Mouse (Mus musculus) left cerebral cortex, adult 18-20 months (tissue): Measurements from ENCODE around the gene Acox1. TPM values are rescaled to one million over a fixed set of nuclear protein-coding genes. Genes with fewer than 3 reads are reported as not detected.

ENCODE experiments used
- DNase-seq, 2 experiments: peaks; one replicate each; pipeline ENCODE4 v3.0.0; 2021 to 2022; ENCODE audit warnings: low spot score in 2 of 2, mixed read lengths in 1 of 2
- total RNA-seq, 2 experiments: library from RNA; stranded (reverse); gene quantifications; 2 replicates each; pipeline ENCODE4 v1.2.3; 2021

Gene Acox1
- total RNA-seq, 2 experiments from 2014 or later, result 115 to 123 TPM

DNA sequence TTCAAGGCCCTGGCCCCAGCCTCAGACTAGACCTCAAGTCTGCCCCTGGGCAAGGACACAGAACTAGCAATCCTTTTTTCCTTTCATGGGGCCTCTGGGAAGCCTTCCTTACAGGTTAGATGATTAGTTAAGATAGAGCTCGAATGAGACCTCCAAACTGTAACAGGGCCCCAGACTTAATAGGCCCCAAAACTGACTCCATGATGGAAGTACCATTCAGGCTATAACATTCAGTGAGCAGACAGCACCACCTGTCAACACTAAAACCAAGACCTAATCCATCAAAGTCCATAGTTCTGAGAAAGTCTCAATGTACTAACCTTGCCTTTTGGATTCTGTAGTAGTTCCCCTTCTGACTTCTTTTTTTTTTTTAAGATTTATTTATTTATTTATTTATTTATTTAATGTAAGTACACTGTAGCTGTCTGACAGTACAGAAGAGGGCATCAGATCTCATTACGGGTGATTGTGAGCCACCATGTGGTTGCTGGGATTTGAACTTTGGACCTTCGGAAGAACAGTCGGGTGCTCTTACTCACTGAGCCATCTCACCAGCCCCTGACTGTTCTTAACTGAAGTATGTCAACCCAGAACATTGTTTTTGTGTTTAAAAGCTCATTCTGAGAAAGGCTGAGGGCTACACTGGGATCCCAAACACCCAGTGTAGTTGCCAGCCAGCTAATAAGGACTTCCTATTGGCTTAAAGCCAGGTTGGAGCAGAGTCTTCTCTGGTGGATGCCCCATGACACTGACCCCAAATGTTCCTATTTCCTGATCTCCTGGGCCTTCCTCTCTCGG lies 28.6 kb downstream of the Acox1 start:
- DNase-seq, result no peak

DNA sequence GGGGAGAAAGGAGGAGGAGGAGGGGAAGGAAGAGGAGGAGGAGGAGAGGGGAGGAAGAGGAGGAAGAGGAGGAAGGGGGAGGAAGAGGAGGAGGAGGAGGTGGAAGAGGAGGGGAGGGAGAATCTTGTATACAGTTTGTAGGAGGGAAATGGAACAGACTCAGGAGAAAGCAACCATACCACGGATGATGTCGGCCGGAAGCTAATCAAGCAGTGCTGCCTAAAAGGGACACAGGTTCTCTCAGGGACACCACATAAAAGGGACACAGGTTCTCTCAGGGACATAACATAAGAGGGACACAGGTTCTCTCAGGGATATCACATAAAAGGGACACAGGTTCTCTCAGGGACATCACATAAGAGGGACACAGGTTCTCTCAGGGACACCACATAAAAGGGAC lies 29.6 kb downstream of the Acox1 start:
- DNase-seq, result no peak

DNA sequence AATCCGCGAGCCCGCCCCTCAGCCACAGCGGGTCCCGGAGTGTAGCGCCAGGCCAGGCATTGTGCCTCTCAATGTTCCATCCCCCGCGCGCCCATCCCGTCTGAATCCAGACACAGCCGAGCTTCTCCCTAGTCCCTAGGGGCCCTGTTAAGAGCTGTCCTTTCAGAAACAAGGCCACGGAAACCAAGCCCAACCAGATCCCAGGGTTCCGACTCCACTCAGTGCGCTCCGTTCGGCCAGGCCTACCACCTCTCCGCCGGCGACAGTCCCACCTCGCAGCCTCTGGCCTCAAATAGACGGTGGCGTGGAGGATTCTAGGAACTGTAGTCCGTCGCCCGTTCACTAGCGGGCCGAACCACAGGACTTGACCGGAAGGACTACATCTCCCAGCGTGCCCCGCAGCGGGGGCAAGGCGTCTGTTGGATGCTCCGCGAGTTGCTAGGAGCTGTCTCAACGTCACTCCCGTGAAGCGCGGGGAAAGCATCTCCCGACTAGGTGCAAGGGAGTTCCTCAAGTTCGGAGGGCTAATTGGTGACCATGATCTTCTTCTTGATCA lies 30.9 kb downstream of the Acox1 start, which contains the start of gene Fbf1:
Fbf1 (minus strand) TSS at position 283 of the 556 bp plus-strand sequence.
- peak; percentile 98 to 99 for DNase-seq

DNA sequence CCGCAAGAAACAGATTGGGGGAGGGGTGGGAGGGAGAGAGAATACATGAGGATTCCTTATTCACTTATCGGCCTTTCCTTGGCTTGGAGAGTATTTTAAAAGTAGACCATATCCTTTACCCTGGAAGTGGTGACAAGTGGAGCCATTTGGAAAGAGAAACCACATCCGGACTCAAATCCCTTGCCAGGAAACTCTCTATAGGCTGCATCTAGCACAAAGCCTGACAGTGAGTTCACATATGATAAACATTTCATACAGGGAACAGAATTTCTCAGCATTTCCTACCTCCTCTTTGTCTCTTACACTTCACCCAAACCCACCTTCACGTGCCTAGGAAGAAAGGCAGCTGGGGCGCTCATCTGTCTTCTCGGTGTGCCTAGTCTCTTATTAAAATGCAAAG lies 31.6 kb downstream of the Acox1 start:
- DNase-seq, result no peak

DNA sequence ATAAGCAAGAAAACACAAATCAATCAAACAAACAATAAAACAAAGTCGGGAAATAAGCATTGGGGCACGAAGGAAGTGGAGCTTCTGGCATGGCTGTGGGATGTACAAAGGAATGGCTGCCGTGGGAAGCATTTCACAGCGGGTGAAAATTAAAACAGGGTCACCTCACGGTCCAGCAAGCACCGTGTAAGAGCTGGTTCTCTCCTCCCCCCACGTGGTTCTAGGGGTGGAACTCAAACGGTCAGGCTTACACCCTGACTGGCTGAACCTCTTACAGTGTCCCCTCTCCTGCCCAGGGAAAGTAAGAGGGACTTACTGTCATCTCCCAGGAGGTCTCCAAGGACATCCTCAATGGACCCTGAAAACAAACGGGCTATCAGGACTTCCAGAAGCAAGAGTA lies 35.8 kb downstream of the Acox1 start:
- DNase-seq, result no peak

DNA sequence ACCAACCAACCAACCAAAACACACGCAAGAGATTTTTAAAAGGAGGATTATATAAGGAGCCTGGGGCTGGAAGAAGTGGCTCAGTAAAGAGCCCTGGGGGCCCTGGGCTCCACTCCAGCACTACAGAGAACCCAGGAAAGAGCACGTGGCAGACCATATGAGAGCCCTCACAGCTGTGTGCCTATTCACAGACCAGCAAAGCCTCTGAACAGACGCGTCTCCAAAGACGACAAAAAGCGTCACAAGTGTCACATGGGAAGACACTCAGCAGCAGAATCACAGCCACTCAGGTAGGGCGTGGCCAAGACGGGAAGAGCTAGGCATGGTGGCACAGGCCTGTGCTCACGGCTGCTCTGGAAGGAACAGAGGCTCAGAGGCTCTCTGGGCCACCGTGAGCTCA lies 36.7 kb downstream of the Acox1 start:
- peak; percentile 28 to 46 for DNase-seq

DNA sequence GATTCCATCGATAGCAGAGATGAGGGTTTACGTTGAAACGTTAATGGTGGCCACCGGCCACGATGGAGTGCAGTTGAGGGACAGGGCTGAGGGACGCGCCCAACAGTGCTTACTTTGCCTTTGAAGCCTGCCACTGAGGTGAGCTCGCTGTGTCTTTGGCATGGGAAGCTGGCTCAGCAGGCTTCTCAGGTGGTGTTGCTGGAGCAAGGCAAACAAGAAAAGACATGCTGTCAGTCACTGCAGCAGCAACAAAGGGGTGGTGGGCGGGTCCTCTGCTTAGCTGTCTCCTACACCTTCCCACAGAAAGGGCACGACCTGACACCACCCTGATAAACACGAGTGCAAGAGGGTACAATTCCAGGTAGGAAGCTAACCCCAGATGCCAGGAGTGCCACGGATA lies 37.5 kb downstream of the Acox1 start:
- DNase-seq, result no peak

DNA sequence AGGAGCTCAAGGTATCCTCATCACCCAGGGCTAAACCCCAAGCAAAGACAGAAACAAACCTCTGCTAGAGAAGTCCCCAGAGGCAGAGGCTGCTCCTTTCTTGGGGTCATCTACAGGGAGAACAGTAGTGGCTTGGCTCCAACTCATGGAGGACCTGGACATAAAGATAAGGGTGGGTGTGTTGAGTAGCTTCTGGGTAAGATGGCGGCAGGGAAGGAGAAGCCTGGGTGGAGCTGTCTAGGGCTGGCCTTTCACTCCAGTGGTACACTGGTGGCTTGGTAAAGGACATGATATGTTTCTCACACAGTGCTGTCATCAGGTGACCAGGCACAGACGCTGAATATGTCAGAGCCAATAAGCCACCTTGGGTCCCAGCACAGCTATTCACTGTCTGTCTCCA lies 47.9 kb downstream of the Acox1 start:
- no peak for DNase-seq

DNA sequence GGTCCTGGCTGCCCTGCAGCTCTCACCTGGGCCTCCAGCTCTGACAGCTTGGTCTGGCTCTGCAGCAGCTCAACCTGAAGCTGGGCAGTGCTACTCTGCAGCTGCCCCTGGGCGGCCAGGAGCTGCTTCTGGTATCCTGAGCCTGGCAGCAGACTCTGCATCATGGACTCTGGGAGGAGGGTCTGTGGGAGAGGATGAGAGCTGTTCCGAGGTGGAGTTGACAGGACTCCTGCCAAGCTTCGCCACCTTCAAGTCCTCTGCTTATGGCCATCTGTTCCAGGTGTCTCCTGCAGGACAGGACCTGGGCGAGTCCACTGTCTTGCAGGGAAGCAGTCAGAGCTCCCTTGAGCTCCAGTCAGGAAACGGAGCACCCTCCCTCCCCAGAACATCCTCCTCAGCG lies 49.5 kb downstream of the Acox1 start:
- DNase-seq, result no peak

DNA sequence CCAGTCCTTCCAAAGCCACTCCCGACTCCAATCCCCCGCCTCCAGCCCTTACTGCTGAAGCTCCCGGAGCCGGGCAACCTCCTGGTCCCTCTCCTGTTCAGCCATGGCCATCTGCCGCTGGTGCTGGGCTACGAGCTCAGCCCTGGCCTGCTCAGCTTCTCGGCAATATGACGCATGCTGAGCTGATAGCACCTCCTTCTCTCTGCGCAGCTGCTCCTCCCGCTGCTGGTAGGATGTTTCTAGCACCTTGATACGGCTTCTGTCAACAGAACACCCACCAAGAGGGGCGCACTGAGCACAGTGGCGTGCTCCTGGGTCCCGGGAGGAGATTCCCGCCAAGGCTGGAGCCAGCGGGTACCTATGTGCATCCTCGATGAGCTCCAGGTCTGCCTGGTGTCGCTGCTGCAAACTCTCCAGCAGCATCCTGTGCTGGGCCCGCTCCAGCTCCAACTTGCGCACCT lies 50.1 kb downstream of the Acox1 start:
- peak; percentile 62 to 74 for DNase-seq

DNA sequence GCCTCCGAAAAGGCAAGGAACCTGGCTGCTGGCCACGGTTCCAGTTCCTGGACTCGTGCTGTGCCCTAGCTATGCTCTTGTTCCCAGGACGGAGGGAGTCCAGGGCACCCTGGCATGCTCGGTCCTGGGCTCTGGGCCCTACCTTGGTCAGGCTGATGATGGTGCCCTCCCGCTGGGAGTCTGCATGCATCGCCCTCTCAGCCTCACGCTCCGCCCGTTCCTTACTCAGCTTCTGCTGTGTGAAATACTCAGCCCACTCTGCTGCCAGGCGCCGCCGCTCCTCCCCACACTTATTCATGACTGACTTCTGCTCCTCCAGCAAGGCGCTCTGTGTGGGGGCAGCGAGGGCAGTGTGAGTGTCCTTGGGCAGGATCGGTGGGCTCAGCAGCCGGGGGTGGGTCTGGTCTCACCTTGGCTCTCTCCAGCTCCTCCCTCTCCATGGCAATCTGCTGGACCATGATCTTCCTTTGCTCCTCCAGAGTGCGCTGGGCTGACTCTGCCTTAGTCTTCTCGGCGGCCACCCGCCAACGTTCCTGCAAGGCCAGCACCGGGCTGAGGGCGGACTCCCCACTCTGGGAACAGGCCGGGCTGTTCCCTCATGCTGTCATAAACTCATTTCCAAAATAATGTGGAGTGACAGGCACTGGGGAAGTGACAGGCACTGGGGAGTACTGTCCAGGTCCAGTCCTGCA lies 52.4 kb downstream of the Acox1 start:
- peak; percentile 66 to 85 for DNase-seq

DNA sequence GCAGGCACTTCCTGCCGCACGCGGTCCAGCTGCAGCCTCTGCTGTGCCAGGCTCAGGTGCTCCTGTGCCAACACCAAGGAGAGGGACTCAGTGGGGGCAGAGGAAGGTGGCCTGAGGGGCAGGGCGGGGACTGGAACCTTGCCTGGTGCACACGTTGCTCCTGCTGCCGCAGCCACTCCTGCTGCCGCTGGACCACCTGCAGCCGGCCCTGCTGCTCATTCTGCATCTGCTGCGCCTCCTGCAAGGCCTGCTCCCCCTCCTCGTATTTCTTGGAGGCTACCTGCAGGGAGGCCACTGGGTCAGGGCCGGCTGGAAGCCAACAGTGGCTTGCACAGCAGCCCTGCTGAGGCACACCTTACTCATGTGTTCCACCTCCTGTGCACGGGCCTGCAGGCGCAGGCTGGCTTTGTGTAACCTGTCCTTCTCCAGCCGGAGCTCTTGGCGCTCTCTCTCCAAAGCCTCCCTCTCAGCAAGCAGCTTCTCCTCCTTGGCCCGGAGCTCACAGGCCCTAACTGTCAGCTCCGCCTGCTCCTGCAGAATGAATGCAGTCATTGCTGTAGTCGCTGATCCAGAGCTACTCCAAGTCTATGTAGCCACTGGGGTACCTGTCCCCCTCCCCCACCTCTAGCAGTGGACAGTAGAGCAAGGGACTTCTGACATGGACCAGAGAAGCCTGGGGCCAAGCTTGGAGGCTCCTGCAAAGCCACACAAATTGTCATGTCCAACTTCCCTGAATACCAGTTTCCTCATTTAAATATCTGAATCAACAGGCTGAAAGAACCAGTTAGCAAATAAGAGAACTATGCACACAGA lies 53.2 kb downstream of the Acox1 start:
- DNase-seq, result no peak

DNA sequence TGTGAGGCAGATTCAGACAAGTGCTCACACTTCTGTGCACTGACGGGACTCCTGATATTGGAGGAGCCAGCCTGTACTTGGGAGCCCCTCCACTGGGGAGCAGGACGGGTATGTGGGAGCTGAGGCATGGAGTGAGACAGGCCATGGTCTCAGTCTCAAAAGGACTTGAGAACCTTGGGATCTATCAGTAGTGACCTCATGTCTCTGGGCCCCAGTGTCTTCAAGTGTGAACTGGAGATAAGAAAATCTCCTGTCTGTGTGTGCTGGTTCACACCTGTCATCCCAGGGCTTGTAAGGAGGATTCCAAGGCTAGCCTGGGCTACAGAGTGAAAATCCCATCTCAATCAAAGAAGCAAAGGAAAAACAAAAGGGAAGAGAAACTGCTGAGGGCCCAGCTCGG lies 55.4 kb downstream of the Acox1 start:
- DNase-seq, result no peak

DNA sequence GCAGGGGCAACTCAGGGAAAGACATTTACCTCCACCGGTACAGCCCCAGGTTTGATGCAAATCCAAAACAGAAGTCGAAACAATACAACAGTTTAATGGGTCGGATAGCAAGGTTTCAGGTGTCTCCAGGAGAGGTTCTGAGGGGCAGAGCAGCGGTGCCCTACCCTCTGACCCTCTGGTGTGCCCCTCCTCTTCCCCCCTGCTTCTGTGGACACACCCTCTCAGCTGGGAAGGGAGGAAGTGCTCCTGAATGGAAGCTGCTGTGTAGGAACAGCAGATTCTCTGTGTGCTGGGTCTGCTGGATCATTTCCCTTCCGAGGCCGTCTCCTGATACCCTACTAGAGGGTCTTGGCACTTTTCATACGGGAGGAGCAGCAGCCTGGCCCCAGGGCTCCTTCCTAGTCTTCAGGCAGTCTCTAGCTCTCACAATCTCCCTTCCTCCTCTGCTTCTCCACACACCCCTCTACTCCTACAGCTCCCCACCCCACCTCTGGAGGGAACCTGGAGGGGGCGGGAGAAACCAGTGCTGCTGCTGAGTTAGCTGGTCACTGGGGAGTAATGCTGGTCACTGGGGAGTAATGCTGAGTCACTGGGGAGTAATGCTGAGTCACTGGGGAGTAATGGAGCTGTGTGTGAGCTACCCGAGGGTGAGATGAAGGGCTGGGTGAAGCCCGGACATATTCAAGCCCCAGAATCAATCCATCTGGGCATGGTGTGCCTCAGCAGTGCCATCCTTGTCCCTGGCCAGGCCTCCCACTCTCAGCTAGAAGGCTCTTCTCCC lies 56.4 kb downstream of the Acox1 start:
- no peak for DNase-seq

DNA sequence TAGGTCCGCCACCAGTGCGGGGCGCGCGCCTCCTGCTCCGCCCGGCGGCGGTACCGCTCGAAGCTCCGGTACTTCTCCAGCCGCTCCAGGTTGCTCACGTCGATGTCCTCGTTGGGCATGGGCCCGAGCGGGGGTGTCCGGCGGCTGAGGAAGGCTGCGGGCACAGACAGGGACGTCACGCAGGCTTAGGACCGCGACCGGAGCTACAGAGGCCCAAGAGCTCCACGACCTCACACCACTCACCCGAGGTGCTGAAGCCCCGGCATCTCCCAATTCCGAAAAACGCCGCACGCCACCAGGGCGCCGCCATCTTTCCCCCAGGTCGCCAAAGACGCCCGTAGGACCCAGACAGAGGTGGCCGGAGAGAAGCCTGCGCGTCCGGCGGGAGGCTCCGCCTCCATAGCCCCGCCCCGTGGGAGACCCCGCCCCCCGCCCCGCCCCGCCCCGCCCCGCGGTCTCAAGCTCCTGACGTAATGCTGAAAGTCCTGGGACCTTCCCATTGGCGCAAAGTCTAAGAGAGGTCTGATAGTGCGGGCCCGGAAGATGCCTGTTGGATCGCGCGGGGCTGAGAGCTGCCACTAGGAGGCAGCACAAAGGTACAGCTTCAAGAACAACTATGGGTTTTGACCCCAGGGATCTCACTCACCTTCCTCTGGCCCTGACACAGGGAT lies 60.2 kb downstream of the Acox1 start, which contains the start of gene Mrpl38:
Mrpl38 (minus strand) TSS at position 401 of the 671 bp plus-strand sequence.
- peak; percentile 68 to 75 for DNase-seq

DNA sequence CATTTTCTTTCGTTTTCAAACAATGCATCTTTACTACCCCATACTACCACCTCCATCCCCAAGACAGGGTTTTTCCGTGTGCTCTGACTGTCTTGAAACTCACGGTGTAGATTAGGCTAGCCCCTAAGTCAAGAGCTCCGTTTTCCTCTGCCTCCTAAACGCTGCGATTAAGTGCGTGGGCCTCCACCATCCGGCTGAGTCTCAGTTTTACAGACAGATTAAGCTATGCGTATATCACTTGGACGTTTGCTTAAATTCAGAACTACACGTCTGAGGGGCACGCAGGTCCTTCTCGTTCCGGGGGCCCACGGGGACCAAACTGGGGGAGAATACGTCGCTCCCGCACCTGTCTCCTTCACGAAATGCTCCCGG lies 60.8 kb downstream of the Acox1 start:
- DNase-seq, result no peak

DNA sequence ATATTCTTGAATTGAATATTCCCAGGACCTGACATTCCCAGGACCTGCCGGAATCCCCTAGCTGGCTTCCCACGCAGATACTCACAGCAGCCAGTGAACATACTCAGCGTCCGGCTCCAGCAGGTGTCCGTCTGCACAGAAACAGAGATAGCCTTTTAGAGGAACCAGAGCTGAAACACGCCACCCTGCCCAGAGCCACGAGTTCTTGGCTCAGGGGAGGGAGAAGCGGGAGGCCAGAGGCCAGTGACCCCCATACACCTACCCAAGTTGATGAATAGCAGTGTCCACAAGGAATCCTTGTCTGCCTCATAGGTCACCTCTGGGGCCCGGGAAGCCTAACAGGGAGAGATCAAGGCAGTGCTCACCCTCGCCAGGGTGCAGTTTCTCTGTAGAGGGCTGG lies 64.7 kb downstream of the Acox1 start:
- no peak for DNase-seq

DNA sequence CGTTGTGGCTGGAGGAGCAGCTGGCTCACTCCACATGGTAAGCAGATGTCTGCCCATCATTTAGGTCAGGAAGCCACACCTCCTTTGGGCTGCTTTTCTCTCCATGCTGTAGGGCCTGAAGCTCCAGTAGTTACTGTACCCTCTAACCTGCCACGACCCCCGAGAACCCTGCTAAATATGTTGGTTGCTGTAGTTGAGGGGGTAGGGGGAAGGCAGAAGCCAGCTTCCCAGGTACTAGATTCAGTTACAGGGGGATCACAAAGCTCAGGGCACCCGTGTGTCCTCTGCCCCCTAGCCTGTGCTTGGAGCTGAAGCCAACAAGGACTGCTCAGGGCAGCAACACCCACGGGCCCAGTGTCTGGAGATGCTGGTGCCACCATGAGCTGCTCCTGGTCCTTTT lies 65.3 kb downstream of the Acox1 start:
- no peak for DNase-seq

DNA sequence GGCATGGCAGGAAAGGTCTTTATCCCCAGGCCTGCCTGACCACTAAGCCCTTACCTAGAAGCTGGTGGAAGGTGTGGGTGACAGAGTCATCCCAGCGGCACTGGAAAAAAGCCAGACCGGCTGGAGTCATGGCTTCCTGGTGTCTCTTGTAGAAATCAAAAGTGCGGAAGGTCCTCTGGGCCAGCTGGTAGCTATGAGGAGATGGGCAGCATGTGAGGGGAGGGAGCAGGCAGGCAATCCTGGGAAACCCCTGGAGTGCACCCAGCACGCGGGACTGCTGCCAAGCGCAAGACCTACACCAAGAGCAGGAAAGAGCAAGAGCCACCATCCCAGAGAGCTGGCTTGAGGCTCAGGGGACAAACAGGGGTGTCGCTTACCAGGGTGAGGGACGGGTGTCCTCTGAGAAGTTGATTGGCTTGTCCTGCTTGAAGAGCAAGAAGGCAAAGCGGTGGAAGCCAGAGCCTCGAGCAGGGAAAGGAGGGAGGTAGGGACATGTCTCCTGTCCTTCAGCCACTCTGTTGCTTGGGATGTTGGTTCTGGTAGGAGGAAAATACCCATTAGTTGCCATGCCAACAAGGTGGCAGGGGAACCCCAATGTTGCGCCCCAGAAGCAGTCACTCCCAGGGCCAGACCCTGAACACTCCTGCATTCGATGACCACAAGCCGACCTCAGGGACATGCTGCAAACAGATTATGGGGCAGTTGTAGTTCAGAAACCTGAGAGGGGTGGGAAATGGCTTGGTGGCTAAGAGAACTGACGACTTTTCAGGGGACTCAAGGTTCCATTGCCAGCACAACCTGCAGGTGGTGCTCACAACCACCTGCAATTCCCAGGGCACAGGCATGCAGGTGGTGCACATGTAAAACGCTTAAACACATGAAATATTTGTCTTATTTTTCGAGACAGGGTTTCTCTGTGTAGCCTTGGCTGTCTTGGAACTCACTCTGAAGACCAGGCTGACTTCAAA lies 66.2 kb downstream of the Acox1 start:
- no peak for DNase-seq
